Mouse (Mus musculus) midbrain, postnatal 0 days (tissue): ENCODE measurements around the gene Xrcc2. TPM values are rescaled to one million over a fixed set of nuclear protein-coding genes. Genes with fewer than 3 reads are reported as not detected.
A peak's percentile ranks its signal among the peaks of the same experiment; 100 is the strongest.

ENCODE experiments used
- ATAC-seq: fragments of 200-750 bp; cut with Nextera tagmentation; 2 replicates; pipeline ENCODE4 v1.8.0; 2017; ENCODE audit warnings: moderate number of reproducible peaks, mild to moderate bottlenecking, moderate TSS enrichment, moderate library complexity; ENCODE audit not compliant: low FRiP score
- DNase-seq: peaks from one replicate; pipeline ENCODE4 v3.0.0-alpha.2; 2015; ENCODE audit warnings: low spot score
- H3K27ac ChIP-seq: fragments of 300-500 bp; sonication (generic); 2 replicates; pipeline ENCODE4 v1.5.1; 2014; ENCODE audit warnings: low read depth, mild to moderate bottlenecking, low read length, mixed read lengths
- H3K27me3 ChIP-seq: fragments of 300-500 bp; sonication (generic); 2 replicates; pipeline ENCODE4 v1.6.1; 2014; ENCODE audit warnings: low read length, control low read depth, mixed read lengths; ENCODE audit not compliant: insufficient read depth
- H3K36me3 ChIP-seq: fragments of 300-500 bp; sonication (generic); 2 replicates; pipeline ENCODE4 v1.6.1; 2014; ENCODE audit warnings: low read length, control low read depth, mixed read lengths; ENCODE audit not compliant: insufficient read depth
- H3K4me1 ChIP-seq: fragments of 300-500 bp; sonication (generic); 2 replicates; pipeline ENCODE4 v1.6.1; 2014; ENCODE audit warnings: mild to moderate bottlenecking, control low read depth, antibody characterized with exemption, low read length, mixed read lengths; ENCODE audit not compliant: insufficient read depth
- H3K4me2 ChIP-seq: fragments of 300-500 bp; sonication (generic); 2 replicates; pipeline ENCODE4 v1.6.1; 2014; ENCODE audit warnings: low read depth, mild to moderate bottlenecking, low read length, mixed read lengths; ENCODE audit not compliant: poor library complexity, severe bottlenecking
- H3K4me3 ChIP-seq: fragments of 300-500 bp; sonication (generic); 2 replicates; pipeline ENCODE4 v1.5.1; 2014; ENCODE audit warnings: low read depth, mild to moderate bottlenecking, low read length, moderate library complexity
- H3K9ac ChIP-seq: fragments of 300-500 bp; sonication (generic); replicated peaks from 2 replicates; pipeline ENCODE4 v1.6.1; 2014; ENCODE audit warnings: mild to moderate bottlenecking, low read length, moderate library complexity, mixed read lengths; ENCODE audit not compliant: poor library complexity, severe bottlenecking
- H3K9me3 ChIP-seq: fragments of 300-500 bp; sonication (generic); 2 replicates; pipeline ENCODE4 v1.6.1; 2016; ENCODE audit warnings: low read length, control low read depth
- CTCF ChIP-seq: IDR thresholded peaks from 2 replicates; pipeline ENCODE4 v1.5.1; 2016; ENCODE audit warnings: antibody characterized with exemption, mild to moderate bottlenecking
- WGBS: fragments of 180-500 bp; shearing (Covaris S2); extraction: QIAGEN DNeasy Blood & Tissue Kit; methylation state at CpG from one replicate; pipeline ENCODE4 v1.1.7; 2014; 5-methylcytosine and 5-hydroxymethylcytosine counted together
- polyA plus RNA-seq: library from polyadenylated mRNA; unstranded; fragments of >200 nt; fragmentation: Nextera tagmentation; extraction: Ambion mirVana; gene quantifications from 2 replicates; pipeline ENCODE4 v1.2.1, GENCODE M21; 2015
- total RNA-seq: library from RNA; depleted of rRNA; stranded (reverse); fragments of >200 nt; gene quantifications from 2 replicates; pipeline ENCODE4 v1.2.3, GENCODE M21; 2014; rRNA removed

The Xrcc2 gene
- total RNA-seq: 7.4 and 15.5 TPM in 2 replicates
- 4.2 and 4.8 TPM in 2 replicates for polyA plus RNA-seq

DNA sequence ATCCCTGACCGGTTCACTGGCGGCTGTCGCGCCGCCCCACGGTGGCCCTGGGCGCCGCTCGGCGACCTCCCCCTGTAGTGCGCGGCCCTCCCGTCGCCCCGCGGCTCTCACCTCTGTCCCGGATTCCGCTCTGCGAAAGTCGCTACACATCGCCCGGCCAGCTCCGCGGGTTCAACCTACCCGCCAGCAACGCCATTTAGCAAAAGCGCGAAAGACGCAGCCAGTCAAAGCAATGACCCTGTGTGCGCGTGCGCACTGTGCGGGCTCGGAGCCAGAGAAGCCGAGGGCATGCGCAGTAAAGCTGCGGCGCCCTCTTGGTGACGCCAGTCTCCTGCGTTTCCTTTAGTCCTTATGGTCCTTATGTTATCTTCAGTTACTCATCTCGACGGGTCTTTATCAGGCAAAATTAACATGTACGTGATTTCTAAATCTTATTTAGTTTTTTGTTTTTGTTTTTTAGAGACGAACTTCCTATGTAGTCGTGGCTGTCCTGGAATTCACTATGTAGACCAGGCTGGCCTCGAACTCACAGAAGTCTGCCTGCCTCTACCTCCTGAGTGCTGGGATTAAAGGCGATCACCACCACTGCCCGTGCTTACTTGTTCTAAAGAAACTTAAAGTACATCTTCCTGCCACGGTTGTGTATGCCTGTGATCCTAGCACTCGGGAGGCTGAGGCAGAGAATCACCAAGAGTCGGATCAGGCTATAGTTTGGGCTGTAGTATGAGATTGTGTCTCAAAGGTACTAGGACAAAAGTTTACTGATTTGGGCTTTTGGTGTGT is at the start of gene Xrcc2:
TSS of gene Xrcc2 (minus strand) at position 259 of the 783 bp plus-strand sequence.
- H3K4me1 ChIP-seq: peaks cover 6% of the 10 kb centered on the region; the same call in 1 of the 2 replicates
- peak within 1 kb of the TSS; percentile 76 for H3K4me2 ChIP-seq
- ATAC-seq (peak; percentile 96), DNase-seq (peak; percentile 98)
- 0 out of 2 replicates have a peak, but pooled peaks have one; percentile 2 for TF ChIP-seq CTCF
- no peaks in the 10 kb centered on the region for H3K27me3 ChIP-seq
- H3K9me3 ChIP-seq: no peaks in the 10 kb centered on the region
- H3K9ac ChIP-seq: peak within 1 kb of the TSS; percentile 66
- 8% methylated on average over 50 of the region's 51 CpGs for WGBS
- H3K27ac ChIP-seq: 0 out of 2 replicates have a peak within 1 kb of the TSS, but pooled peaks have one; percentile 58
- H3K4me3 ChIP-seq: peak within 1 kb of the TSS; percentile 85
- H3K36me3 ChIP-seq: 0 out of 2 replicates have a peak, but pooled peaks cover 4% of the 10 kb centered on the region

DNA sequence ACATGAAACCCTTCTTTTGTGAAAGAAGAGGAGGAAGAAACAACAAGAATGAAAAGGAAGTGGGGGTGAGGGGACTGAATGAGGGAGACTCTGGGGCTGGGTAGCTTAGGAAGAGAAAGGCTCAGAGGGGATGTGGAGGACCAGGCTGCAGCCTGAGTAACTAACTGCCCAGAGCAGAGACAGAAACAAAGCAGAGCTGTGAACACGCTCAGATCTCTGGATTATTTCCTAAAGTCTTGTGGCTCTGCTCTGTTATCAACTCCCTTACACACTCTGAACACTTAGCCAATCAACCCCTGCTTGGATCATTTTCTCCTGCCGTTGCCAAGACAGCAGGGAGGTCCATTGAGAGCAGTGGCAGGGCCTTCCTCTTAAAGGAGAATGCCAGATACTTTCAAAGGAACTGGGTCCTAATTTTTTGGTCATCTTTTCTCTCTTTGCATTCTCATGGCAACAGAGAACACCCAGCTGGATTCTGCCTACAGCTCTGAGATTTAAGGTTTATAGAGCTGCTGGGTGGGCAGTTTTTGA is 48.7 kb upstream of the Xrcc2 start:
- H3K27ac ChIP-seq: peak overlapping the region; percentile 59; the same call in 1 of the 2 replicates
- no peaks in the 10 kb centered on the region for H3K9me3 ChIP-seq
- H3K4me3 ChIP-seq: no peak overlapping the region
- no peak for TF ChIP-seq CTCF
- H3K27me3 ChIP-seq: no peaks in the 10 kb centered on the region
- H3K9ac ChIP-seq: no peak overlapping the region
- peak; percentile 83 for ATAC-seq
- peaks cover 3% of the 10 kb centered on the region; the same call in 1 of the 2 replicates for H3K4me1 ChIP-seq
- DNase-seq: peak; percentile 74
- 3% methylated on average over 2 of the region's 2 CpGs for WGBS
- H3K36me3 ChIP-seq: no peaks in the 10 kb centered on the region
- H3K4me2 ChIP-seq: no peak overlapping the region

DNA sequence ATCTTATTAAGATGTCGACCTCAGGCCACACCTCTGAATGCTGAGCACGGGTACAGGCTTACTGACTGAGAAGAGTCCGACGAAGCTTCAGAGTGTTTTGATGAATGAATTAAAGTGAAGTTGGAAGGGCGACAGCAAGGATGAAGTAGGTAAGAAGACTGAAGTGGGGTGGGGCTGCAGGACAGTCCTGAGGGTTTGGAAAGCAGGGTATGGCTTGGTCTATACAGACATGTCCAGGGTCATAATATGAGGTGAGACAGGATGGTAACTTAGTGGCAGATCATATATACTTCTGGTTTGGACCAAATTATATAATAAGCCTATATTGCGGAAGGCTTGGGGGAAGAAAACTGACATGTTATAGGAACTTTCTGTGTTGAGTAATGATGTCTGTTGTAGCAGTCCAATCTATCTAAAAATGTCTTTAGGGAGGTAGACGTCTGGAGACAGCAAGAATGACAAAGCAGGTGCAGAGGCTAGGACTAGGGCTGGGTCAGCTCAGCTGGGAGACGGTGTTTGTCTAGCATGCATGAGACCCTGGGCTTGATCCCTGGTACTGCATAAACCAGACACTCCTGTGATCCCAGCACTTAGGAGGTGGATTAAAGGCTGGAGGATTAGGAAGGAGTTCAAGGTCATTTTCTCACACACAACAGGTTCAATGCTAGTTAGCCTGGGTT is 48.1 kb upstream of the Xrcc2 start:
- no peak overlapping the region for H3K4me3 ChIP-seq
- WGBS: 32% methylated on average over 8 of the region's 8 CpGs
- H3K9ac ChIP-seq: no peak overlapping the region
- peaks cover 3% of the 10 kb centered on the region; the same call in 1 of the 2 replicates for H3K4me1 ChIP-seq
- TF ChIP-seq CTCF: no peak
- ATAC-seq (no peak), DNase-seq (no peak)
- H3K36me3 ChIP-seq: no peaks in the 10 kb centered on the region
- 0 out of 2 replicates have a peak overlapping the region, but pooled peaks have one; percentile 59 for H3K27ac ChIP-seq
- no peaks in the 10 kb centered on the region for H3K27me3 ChIP-seq
- H3K4me2 ChIP-seq: no peak overlapping the region
- H3K9me3 ChIP-seq: no peaks in the 10 kb centered on the region

- no peak overlapping the region for H3K4me3 ChIP-seq
- no peak for ATAC-seq
- no peak overlapping the region for H3K27ac ChIP-seq
- H3K27me3 ChIP-seq: no peaks in the 10 kb centered on the region
- peaks cover 3% of the 10 kb centered on the region; the same call in 1 of the 2 replicates for H3K4me1 ChIP-seq
- no peaks in the 10 kb centered on the region for H3K36me3 ChIP-seq
- no peak for TF ChIP-seq CTCF
- H3K9ac ChIP-seq: no peak overlapping the region
- H3K4me2 ChIP-seq: no peak overlapping the region
- no peaks in the 10 kb centered on the region for H3K9me3 ChIP-seq
- DNase-seq: peak; percentile 63
- 60% methylated on average over 5 of the region's 5 CpGs for WGBS
These were observed 47.2 kb upstream of the Xrcc2 start for GRCm38 (mm10) chr5:25752862-25753261.

DNA sequence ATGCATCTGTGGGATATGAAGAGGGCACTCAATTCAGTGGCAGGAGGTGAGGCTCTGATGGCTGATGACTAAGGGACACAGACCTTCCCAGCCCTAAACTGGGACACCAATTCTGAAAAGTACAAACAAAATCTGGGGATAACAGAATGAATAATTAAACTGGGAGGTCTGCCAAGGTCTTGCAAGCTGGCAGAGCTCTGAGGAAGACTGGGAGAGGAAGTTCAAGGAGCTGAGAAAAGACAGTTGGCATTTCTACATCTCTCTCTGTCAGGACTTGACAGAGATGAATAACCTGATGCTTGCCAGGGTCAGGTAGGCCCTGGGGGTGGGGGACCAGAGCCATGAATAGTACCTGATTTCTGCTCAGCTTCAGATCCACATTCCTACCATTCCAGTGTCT is 45.9 kb upstream of the Xrcc2 start:
- peaks cover 3% of the 10 kb centered on the region; the same call in 1 of the 2 replicates for H3K4me1 ChIP-seq
- no peak overlapping the region for H3K9ac ChIP-seq
- DNase-seq: peak; percentile 26
- no peaks in the 10 kb centered on the region for H3K9me3 ChIP-seq
- ATAC-seq: no peak
- H3K36me3 ChIP-seq: no peaks in the 10 kb centered on the region
- no peak overlapping the region for H3K4me3 ChIP-seq
- H3K27ac ChIP-seq: no peak overlapping the region
- H3K27me3 ChIP-seq: no peaks in the 10 kb centered on the region
- H3K4me2 ChIP-seq: no peak overlapping the region
- no peak for TF ChIP-seq CTCF
